Mouse (Mus musculus) liver, adult 2 months (tissue): Measurements from ENCODE around the gene Trpc2. TPM values are rescaled to one million over a fixed set of nuclear protein-coding genes. Genes with fewer than 3 reads are reported as not detected.
A peak's percentile ranks its signal among the peaks of the same experiment; 100 is the strongest.

ENCODE experiments used
- DNase-seq: peaks from one replicate; pipeline ENCODE4 v3.0.0-alpha.2; 2011; ENCODE audit warnings: low read depth, low spot score; ENCODE audit errors: extremely low read depth
- H3K27ac ChIP-seq: fragments of 200-500 bp; replicated peaks from 2 replicates; pipeline ENCODE4 v1.5.1; 2012; ENCODE audit warnings: low read depth, mild to moderate bottlenecking, control low read depth, inconsistent platforms, low read length; ENCODE audit not compliant: insufficient read depth
- H3K27me3 ChIP-seq: fragments of 200-500 bp; 2 replicates; pipeline ENCODE4 v1.6.1; 2012; ENCODE audit warnings: mild to moderate bottlenecking, moderate library complexity, low read length, inconsistent platforms; ENCODE audit not compliant: control insufficient read depth, insufficient read depth
- H3K36me3 ChIP-seq: fragments of 200-500 bp; 2 replicates; pipeline ENCODE4 v1.6.1; 2012; ENCODE audit warnings: low read length, inconsistent platforms; ENCODE audit not compliant: control insufficient read depth, insufficient read depth
- H3K4me1 ChIP-seq: fragments of 200-500 bp; 2 replicates; pipeline ENCODE4 v1.6.1; 2011; ENCODE audit warnings: low read length; ENCODE audit not compliant: control insufficient read depth, insufficient read depth
- H3K4me3 ChIP-seq: fragments of 200-500 bp; 2 replicates; pipeline ENCODE4 v1.5.1; 2011; ENCODE audit warnings: low read depth, mild to moderate bottlenecking, control low read depth, low read length, moderate library complexity; ENCODE audit not compliant: insufficient read depth
- H3K79me2 ChIP-seq: fragments of 200-500 bp; 2 replicates; pipeline ENCODE4 v1.6.1; 2012; ENCODE audit warnings: inconsistent platforms, mild to moderate bottlenecking, low read length, moderate library complexity; ENCODE audit not compliant: control insufficient read depth, insufficient read depth
- H3K9ac ChIP-seq: fragments of 200-500 bp; 2 replicates; pipeline ENCODE4 v1.6.1; 2012; ENCODE audit warnings: low read depth, mild to moderate bottlenecking, control low read depth, inconsistent platforms, low read length
- CTCF ChIP-seq: fragments of 200-500 bp; IDR thresholded peaks from 2 replicates; pipeline ENCODE4 v1.5.1; 2011; ENCODE audit warnings: low read depth, low read length, control low read depth
- POLR2A ChIP-seq: fragments of 200-500 bp; IDR thresholded peaks from 2 replicates; pipeline ENCODE4 v1.6.1; 2011; ENCODE audit warnings: low read length, control low read depth; ENCODE audit not compliant: insufficient read depth; ENCODE audit errors: extremely low read depth
- WGBS: fragments of 180-500 bp; shearing (Covaris S2); methylation state at CpG from one replicate; pipeline ENCODE4 v1.1.7; 2018; 5-methylcytosine and 5-hydroxymethylcytosine counted together
- polyA plus RNA-seq: library from polyadenylated mRNA; depleted of rRNA; stranded (reverse); fragments of >200 nt; gene quantifications from 2 replicates; pipeline ENCODE4 v1.2.3, GENCODE M21; 2012
- total RNA-seq: library from RNA; depleted of rRNA; stranded (reverse); fragments of >200 nt; gene quantifications from 2 replicates; pipeline ENCODE4 v1.2.3, GENCODE M21; 2014

Trpc2 gene
- total and polyA plus RNA-seq, 2 experiments = 0.09 TPM; not detected in 1

DNA sequence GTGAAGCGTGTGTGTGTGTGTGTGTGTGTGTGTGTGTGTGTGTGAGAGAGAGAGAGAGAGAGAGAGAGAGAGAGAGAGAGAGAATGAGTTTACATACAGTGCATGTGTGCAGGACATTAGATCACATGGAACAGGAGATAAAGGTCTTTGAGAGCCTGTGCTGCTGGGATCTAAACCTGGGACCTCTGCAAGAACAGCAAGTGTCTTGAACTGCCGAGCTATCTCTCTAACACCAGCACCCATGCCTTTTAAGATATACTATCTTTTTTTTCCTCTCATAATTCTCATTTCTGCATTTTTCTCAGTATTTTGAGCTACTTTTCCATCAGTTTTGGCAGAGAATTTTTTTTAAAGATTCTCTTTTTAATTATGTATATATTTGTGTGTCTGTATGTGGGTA is 20.6 kb downstream of the Trpc2 start:
- no peak overlapping the region for H3K4me3 ChIP-seq
- peaks cover 5% of the 10 kb centered on the region; the same call in 1 of the 2 replicates for H3K27me3 ChIP-seq
- no peaks in the 10 kb centered on the region for H3K36me3 ChIP-seq
- H3K9ac ChIP-seq = no peak overlapping the region
- H3K79me2 ChIP-seq = no peaks in the 10 kb centered on the region
- 86% methylated on average over 2 of the region's 2 CpGs for WGBS
- no peak for DNase-seq
- H3K4me1 ChIP-seq = no peaks in the 10 kb centered on the region
- H3K27ac ChIP-seq = no peak overlapping the region
- TF ChIP-seq CTCF = no peak
- no peak for TF ChIP-seq POLR2A

GRCm38 (mm10) chr7:102104126-102104525 is 21.2 kb downstream of the Trpc2 start:
- Histone ChIP-seq H3K36me3 (no peaks in the 10 kb centered on the region), H3K27me3 (peaks cover 5% of the 10 kb centered on the region; the same call in 1 of the 2 replicates), H3K4me3 (no peak overlapping the region), H3K79me2 (no peaks in the 10 kb centered on the region), H3K4me1 (no peaks in the 10 kb centered on the region), H3K27ac (no peak overlapping the region), H3K9ac (no peak overlapping the region)
- no peak for TF ChIP-seq POLR2A
- no peak for TF ChIP-seq CTCF
- whole genome bisulfite sequencing = 72% methylated on average over 5 of the region's 5 CpGs
- no peak for DNase-seq

GRCm38 (mm10) chr7:102106700-102107141 is 23.8 kb downstream of the Trpc2 start:
- WGBS = 30% methylated on average over 23 of the region's 23 CpGs
- Histone ChIP-seq H3K79me2 (no peaks in the 10 kb centered on the region), H3K9ac (no peak overlapping the region), H3K4me3 (peak overlapping the region; percentile 24; the same call in 1 of the 2 replicates), H3K27me3 (peaks cover 5% of the 10 kb centered on the region; the same call in 1 of the 2 replicates), H3K27ac (no peak overlapping the region), H3K4me1 (no peaks in the 10 kb centered on the region), H3K36me3 (no peaks in the 10 kb centered on the region)
- DNase-seq = no peak
- TF ChIP-seq CTCF = no peak

DNA sequence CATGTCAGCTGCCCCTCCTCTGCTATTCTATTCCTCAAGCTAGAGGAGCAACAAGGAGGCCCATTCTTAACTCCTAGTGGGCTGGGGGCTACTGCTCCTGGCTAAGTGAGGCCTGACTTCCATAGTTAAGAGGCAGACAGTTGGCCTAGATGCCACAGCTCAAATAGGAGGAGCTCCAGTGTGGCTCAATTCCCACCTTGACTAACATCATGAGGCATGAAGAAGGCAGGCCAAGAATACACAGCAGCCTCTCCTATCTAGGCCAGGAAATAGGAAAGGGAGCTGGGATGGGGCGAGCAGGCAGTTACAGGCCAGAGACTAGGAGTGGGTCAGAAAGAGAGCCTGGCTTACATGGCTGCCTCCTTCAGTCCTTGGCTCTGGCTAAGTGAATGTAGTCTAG is 25.3 kb downstream of the Trpc2 start:
- no peak overlapping the region for H3K9ac ChIP-seq
- DNase-seq = no peak
- H3K27me3 ChIP-seq = peaks cover 5% of the 10 kb centered on the region; the same call in 1 of the 2 replicates
- H3K27ac ChIP-seq = no peak overlapping the region
- H3K4me1 ChIP-seq = no peaks in the 10 kb centered on the region
- no peaks in the 10 kb centered on the region for H3K36me3 ChIP-seq
- WGBS = 90% methylated on average over 1 of the region's 1 CpGs
- no peaks in the 10 kb centered on the region for H3K79me2 ChIP-seq
- TF ChIP-seq CTCF = no peak
- no peak for TF ChIP-seq POLR2A
- no peak overlapping the region for H3K4me3 ChIP-seq

GRCm38 (mm10) chr7:102109171-102109570 is 26.3 kb downstream of the Trpc2 start, which contains the start of gene Art5:
Art5 (minus strand) TSS chr7:102109489.
- Histone ChIP-seq H3K27ac (no peak within 1 kb of the TSS), H3K4me3 (no peak within 1 kb of the TSS), H3K9ac (no peak within 1 kb of the TSS), H3K36me3 (no peaks in the 10 kb centered on the region), H3K79me2 (no peaks in the 10 kb centered on the region), H3K4me1 (no peaks in the 10 kb centered on the region), H3K27me3 (peaks cover 5% of the 10 kb centered on the region; the same call in 1 of the 2 replicates)
- DNase-seq = no peak
- WGBS = 90% methylated on average over 7 of the region's 7 CpGs
- TF ChIP-seq CTCF = no peak
- TF ChIP-seq POLR2A = no peak

DNA sequence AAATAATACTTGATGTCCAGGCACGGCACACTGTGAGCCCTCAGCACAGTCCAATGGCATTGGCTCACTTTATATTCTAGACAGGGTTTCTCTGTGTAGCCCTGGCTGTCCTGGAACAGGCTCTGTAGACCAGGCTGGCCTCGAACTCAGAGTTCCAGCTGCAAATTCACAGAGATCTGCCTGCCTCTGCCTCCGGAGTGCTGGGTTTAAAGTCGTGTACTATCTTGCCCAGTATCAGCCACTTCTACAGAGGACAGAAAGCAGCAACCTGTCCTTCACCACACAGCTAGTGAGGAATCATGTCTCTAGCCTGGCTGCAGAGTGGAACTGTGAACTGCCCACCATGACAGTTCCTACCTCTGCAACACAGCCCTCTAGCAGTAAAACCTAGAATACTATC is 26.8 kb downstream of the Trpc2 start:
- Histone ChIP-seq H3K27me3 (peaks cover 5% of the 10 kb centered on the region; the same call in 1 of the 2 replicates), H3K79me2 (no peaks in the 10 kb centered on the region), H3K27ac (no peak overlapping the region), H3K9ac (no peak overlapping the region), H3K36me3 (no peaks in the 10 kb centered on the region), H3K4me1 (no peaks in the 10 kb centered on the region), H3K4me3 (no peak overlapping the region)
- WGBS = 87% methylated on average over 4 of the region's 4 CpGs
- no peak for DNase-seq
- TF ChIP-seq POLR2A (no peak), CTCF (no peak)
